8 mouse cellular contexts compared by ENCODE assay signal in genomic region chr7:101347767-101348270, GRCm38 (mm10). TPM values are rescaled to one million over a fixed set of nuclear protein-coding genes. Genes with fewer than 3 reads are reported as not detected.
DNase-seq lines count a peak whose midpoint lies in the region; TF ChIP-seq lines count a peak whose summit lies in the region.

Gene Arap1 (plus strand): TSS chr7:101348067.

- H3K27ac ChIP-seq in left cerebral cortex, adult 2 months = peak within 1 kb of the TSS; percentile 74

- peak within 1 kb of the TSS; percentile 67 for H3K4me3 ChIP-seq in left cerebral cortex, adult 2 months

- TF ChIP-seq CTCF in left cerebral cortex, adult 2 months (IDR thresholded peaks at IDR 0.05) = no peak

- intact Hi-C loops in left cerebral cortex, adult 2 months (cut with DNase I) = no loop called here
- intact Hi-C loops in left cerebral cortex, postnatal 4 days (cut with DNase I) = no loop called here

- DNase-seq in left cerebral cortex, adult 2 months (ENCODE audit: extremely low spot score in 1 of 2, low spot score in 2 of 2) = peak in 1 of 2 experiments; percentile 30
- DNase-seq in left cerebral cortex, adult 9 months (ENCODE audit: low spot score in 2 of 2) = no peak
- DNase-seq in c-Kit-positive CD71-positive TER-119-positive erythroid progenitor cells, embryonic 14.5 days (ENCODE audit: low spot score) = peak; percentile 56
- peak; percentile 65 for DNase-seq in gastrocnemius, postnatal 25 days
- peak; percentile 84 for DNase-seq in induced T-regulatory cell, adult 2 months (ENCODE audit: low read depth)
- peak; percentile 50 for DNase-seq in left cerebral cortex, postnatal 4 days
- peak; percentile 54 for DNase-seq in mesoderm, embryonic 11.5 days (ENCODE audit: low read depth, low spot score)
- peak; percentile 79 to 82 for DNase-seq in spleen, postnatal 36 days (ENCODE audit: low spot score in 2 of 2)

RNA-seq across cellular contexts. Expression of gene Arap1, which starts in this region (rescaled TPM):
- 10 to 100 TPM; 16.6 to 22.1 TPM for total RNA-seq in left cerebral cortex, adult 2 months (2021)
- total RNA-seq in gastrocnemius, postnatal 25 days (2021) = 10 to 100 TPM; 21.3 to 23.7 TPM
- total RNA-seq in left cerebral cortex, postnatal 4 days (2021) = 10 to 100 TPM; 21.1 to 21.9 TPM

Comparison
In these comparisons a context has a peak if more than half of its experiments do, and no peak if none do; other contexts are left out.
1. DNase-seq: peak in c-Kit-positive CD71-positive TER-119-positive erythroid progenitor cells, embryonic 14.5 days (single experiment), gastrocnemius, postnatal 25 days (single experiment), induced T-regulatory cell, adult 2 months (single experiment), left cerebral cortex, postnatal 4 days (single experiment), mesoderm, embryonic 11.5 days (single experiment) and spleen, postnatal 36 days (2 of 2); none in left cerebral cortex, adult 9 months (0 of 2).